ENCODE assay signal across 8 mouse cellular contexts in genomic region chr12:24724369-24724768, GRCm38 (mm10). TPM values are rescaled to one million over a fixed set of nuclear protein-coding genes. Genes with fewer than 3 reads are reported as not detected.
DNase-seq lines count a peak whose midpoint lies in the region; ATAC-seq and TF ChIP-seq lines count a peak whose summit lies in the region.

No protein-coding gene starts in this region.

- H3K4me1 ChIP-seq in intestine, embryonic 14.5 days (replicated peaks; ENCODE audit: control insufficient read depth, insufficient read depth, low read length), result peaks cover 14% of the 10 kb centered on the region

- peak; percentile 70 for DNase-seq in Muller cell, postnatal 12 days (ENCODE audit: inconsistent ontology term)
- peak; percentile 67 for DNase-seq in embryo, embryonic 9.5 days (ENCODE audit: extremely low spot score)
- DNase-seq in intestine, embryonic 14.5 days (ENCODE audit: low spot score), result no peak
- DNase-seq in mesoderm, embryonic 11.5 days (ENCODE audit: low read depth, low spot score), result peak; percentile 82
- DNase-seq in left cerebral cortex, postnatal 25 days (ENCODE audit: low spot score in 2 of 2), result no peak
- no peak for DNase-seq in frontal cortex, postnatal 36 days (ENCODE audit: low spot score in 2 of 2)
- DNase-seq in left cerebral cortex, adult 2 months (ENCODE audit: extremely low spot score in 1 of 2, low spot score in 2 of 2), result no peak
- no peak for DNase-seq in heart, adult 18-20 months

- ATAC-seq in intestine, embryonic 14.5 days (replicated peaks; ENCODE audit: low FRiP score, low TSS enrichment, low read depth), result peak; percentile 78

- no peak overlapping the region for H3K4me3 ChIP-seq in intestine, embryonic 14.5 days (ENCODE audit: low read depth, low read length)
- H3K4me3 ChIP-seq in left cerebral cortex, adult 2 months, result no peak overlapping the region

- no peaks in the 10 kb centered on the region for H3K27me3 ChIP-seq in intestine, embryonic 14.5 days (replicated peaks; ENCODE audit: control insufficient read depth, insufficient read depth, low read length)

- WGBS in intestine, embryonic 14.5 days, result 4% methylated on average over 2 of the region's 2 CpGs

- H3K9ac ChIP-seq in intestine, embryonic 14.5 days (ENCODE audit: low read length), result no peak overlapping the region

- peak overlapping the region; percentile 62; the same call in 1 of the 2 replicates for H3K27ac ChIP-seq in intestine, embryonic 14.5 days (ENCODE audit: low read depth)
- H3K27ac ChIP-seq in left cerebral cortex, adult 2 months, result no peak overlapping the region

- H3K4me2 ChIP-seq in intestine, embryonic 14.5 days (ENCODE audit: low read length), result peak overlapping the region; percentile 30

- H3K36me3 ChIP-seq in intestine, embryonic 14.5 days (ENCODE audit: control insufficient read depth, insufficient read depth, low read length), result no peaks in the 10 kb centered on the region

- intact Hi-C loops in left cerebral cortex, postnatal 25 days (cut with DNase I), result no loop called here
- intact Hi-C loops in left cerebral cortex, adult 2 months (cut with DNase I), result no loop called here

- TF ChIP-seq CTCF in left cerebral cortex, adult 2 months (IDR thresholded peaks at IDR 0.05), result no peak

- H3K9me3 ChIP-seq in intestine, embryonic 14.5 days (ENCODE audit: control insufficient read depth, low read length), result peaks cover 6% of the 10 kb centered on the region; the same call in 1 of the 2 replicates

RNA-seq across cellular contexts. Expression of gene Rrm2, which starts 16.3 kb away (rescaled TPM):
- 160 and 162 TPM in 2 replicates for polyA plus RNA-seq in intestine, embryonic 14.5 days (2014; fragmentation: Nextera tagmentation; extraction: Ambion mirVana)
- 1 to 10 TPM; 2.3 to 3.0 TPM for total RNA-seq in left cerebral cortex, postnatal 25 days (2021)
- 1 to 10 TPM; 1.9 to 2.2 TPM for total RNA-seq in left cerebral cortex, adult 2 months (2021)
- total RNA-seq in heart, adult 18-20 months (2021), result 1 to 10 TPM; 2.0 to 3.4 TPM

RNA-seq across cellular contexts. Expression of gene Cys1, which starts 42.8 kb away (rescaled TPM):
- polyA plus RNA-seq in intestine, embryonic 14.5 days (2014; fragmentation: Nextera tagmentation; extraction: Ambion mirVana), result 2.1 and 2.6 TPM in 2 replicates
- total RNA-seq in left cerebral cortex, postnatal 25 days (2021), result 10 to 100 TPM; 15.5 to 15.6 TPM
- 10 to 100 TPM; 15.2 to 20.0 TPM for total RNA-seq in left cerebral cortex, adult 2 months (2021)
- 1 to 10 TPM; 3.3 to 3.9 TPM for total RNA-seq in heart, adult 18-20 months (2021)

Comparison
In these comparisons a context has a peak if more than half of its experiments do, and no peak if none do; other contexts are left out.
1. DNase-seq: peak in Muller cell, postnatal 12 days (single experiment), embryo, embryonic 9.5 days (single experiment) and mesoderm, embryonic 11.5 days (single experiment); none in intestine, embryonic 14.5 days (single experiment), left cerebral cortex, postnatal 25 days (0 of 2), frontal cortex, postnatal 36 days (0 of 2), left cerebral cortex, adult 2 months (0 of 2) and heart, adult 18-20 months (0 of 2).